Mouse (Mus musculus): Measurements from ENCODE around the gene Pakap.

Gene Pakap

DNA sequence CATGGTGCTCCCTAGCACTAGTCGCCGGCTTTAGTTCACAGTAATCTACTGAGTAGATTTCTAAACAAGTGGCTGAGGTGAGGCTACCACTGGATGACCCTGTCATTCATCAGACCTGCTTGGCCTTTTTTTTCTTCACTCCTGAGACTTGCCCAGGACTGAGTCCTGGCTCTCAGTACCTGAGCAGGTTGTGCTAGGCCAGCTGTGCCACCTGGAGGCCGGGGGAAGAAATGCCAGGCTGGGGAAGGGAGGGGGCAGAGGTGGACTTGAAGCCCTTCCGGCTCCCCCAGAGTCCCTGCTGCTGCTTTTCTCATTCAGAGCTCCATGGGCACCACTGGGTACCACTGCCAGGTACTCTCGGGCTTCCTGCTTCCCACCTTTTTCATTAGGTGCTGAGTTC is 220.7 kb downstream of the Pakap start:
- peak; percentile 36 for DNase-seq (ENCODE audit: extremely low read depth, insufficient read length, low spot score)

DNA sequence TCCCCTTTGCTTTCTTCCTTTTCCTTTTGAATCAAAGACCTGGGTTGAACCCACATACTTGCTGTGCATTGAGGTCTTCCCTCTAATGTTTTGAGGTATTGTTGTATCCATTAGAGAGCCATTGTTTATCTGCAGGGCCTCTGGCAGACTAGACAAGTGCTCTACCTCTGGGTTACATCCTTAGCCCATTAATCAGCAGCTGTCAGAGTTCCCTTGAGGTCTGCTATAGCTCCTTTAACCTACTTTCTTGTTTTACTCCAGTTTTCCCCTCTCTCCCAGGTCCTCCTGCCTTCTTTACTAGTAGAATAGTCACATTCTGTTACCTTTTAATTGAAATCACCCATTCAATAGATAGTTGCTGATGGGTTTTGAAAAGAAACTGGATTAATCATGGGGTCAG is 221.1 kb downstream of the Pakap start:
- DNase-seq (ENCODE audit: extremely low read depth, insufficient read length, low spot score): no peak

GRCm38 (mm10) chr4:57793989-57794388 is 226.0 kb downstream of the Pakap start:
- DNase-seq (ENCODE audit: extremely low read depth, insufficient read length, low spot score): no peak

- no peak for DNase-seq (ENCODE audit: extremely low read depth, insufficient read length, low spot score)
These were observed 226.6 kb downstream of the Pakap start for GRCm38 (mm10) chr4:57794547-57794946.

DNA sequence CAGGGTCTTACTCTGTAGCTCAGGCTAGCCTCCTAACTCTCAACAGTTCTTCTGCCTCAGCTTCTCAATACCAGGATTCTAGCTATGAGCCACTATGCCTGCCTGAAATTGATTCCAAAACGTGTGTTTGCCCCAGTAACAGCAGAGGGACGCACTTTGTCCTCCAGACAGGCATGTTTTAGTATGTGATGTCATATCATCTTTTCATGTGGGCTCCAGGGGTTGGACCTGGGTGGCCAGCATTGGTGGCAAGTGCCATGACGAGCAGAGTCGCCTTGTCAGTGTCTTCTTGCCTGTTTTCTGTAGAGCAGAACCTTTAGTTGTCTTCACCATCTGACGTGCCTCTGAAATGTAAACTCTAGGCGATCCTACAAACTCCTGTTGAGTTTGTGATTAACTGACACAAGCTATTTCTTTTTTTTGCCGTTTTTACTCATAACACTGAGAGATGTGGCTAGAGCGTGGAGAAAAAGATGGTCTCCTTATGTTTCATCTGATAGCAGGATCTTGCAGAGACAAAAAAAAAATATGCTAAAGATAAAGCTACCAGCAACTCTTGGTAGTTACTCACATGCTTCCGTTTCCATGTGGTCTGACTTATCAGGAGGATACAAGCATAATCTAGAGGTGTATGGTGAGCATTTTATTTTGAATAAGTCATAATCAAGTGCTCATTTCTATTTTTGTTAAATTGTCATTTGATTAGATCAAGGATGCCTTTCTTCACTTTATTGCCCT is 229.7 kb downstream of the Pakap start:
- DNase-seq (ENCODE audit: extremely low read depth, insufficient read length, low spot score): peak; percentile 44

DNA sequence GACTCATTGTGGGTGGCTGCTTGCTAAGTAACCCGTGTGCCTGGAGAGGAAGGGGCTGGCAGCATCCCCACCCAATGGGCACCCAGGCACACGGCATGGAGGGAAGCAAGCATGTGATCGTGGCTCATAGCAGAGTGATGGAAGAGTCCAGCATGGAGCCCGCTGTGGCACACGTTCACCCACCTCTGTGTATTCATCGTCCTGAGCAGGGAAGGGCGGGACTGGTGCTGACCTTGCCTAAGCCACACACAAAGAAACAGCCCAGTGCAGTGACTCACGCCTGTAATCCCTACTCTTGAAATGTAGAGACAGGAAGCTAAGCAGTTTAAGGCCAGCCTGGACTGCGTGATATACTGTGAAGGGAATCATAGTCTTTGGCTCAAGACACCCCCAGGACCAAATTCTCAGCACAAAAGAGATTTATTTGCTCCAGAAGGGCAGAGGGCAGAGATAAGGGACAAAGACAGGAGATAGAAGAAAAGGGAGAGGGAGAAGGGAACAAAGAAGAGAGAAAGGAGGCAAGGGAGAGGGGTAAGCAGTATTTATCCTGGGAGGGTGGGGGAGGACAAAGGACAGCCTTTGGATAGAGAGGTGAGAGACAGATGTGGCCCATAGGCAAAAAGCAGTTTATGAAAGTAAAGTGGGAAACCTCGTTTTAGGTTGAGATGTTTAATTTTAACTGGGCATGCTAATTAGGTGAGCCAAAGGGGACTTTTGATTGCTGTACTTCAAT is 230.5 kb downstream of the Pakap start:
- peak; percentile 94 for DNase-seq (ENCODE audit: extremely low read depth, insufficient read length, low spot score)

DNA sequence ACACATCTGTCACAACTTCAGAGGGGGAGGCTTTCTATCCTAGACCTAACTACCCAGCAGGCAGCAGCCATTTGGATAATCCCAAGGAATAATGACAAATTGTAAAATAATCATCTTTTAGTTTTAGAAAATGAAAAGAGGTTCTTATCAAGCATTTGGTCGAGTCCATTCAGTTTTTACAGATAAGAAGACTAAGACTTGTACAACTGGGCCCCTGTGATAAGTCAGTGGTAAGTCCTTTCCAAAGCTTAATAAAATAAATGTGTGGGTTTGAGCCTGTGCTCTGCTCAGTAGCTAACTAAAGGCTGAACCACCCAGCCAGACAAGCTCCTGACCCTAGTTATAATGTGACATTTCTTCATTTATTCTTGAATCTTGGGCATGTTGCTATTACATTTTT is 231.3 kb downstream of the Pakap start:
- DNase-seq (ENCODE audit: extremely low read depth, insufficient read length, low spot score): no peak

DNA sequence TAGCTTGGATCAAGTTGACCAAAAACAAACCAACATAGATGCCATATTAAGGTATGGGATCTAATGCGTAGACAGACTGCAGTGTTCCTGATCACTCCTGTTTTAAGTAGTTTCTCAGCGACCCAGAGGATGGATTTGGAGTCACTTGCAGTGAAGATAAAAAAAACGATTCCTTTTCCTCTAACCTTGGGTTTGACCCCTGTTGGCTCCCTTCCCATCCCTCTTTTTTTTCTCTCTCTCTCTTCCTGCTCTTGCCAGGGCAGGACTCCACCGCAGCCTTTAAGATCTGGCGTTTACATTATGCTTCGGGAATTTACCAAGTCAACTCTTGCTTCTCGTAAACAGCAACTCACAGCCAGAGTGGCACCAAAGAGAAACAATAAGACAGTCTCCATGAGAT is 233.3 kb downstream of the Pakap start:
- DNase-seq (ENCODE audit: extremely low read depth, insufficient read length, low spot score): no peak

GRCm38 (mm10) chr4:57801986-57802385 is 234.0 kb downstream of the Pakap start:
- DNase-seq (ENCODE audit: extremely low read depth, insufficient read length, low spot score): no peak

GRCm38 (mm10) chr4:57802411-57802810 is 234.4 kb downstream of the Pakap start:
- DNase-seq (ENCODE audit: extremely low read depth, insufficient read length, low spot score): no peak

- peak; percentile 79 for DNase-seq (ENCODE audit: extremely low read depth, insufficient read length, low spot score)
These were observed 236.9 kb downstream of the Pakap start for GRCm38 (mm10) chr4:57804902-57805301.

DNA sequence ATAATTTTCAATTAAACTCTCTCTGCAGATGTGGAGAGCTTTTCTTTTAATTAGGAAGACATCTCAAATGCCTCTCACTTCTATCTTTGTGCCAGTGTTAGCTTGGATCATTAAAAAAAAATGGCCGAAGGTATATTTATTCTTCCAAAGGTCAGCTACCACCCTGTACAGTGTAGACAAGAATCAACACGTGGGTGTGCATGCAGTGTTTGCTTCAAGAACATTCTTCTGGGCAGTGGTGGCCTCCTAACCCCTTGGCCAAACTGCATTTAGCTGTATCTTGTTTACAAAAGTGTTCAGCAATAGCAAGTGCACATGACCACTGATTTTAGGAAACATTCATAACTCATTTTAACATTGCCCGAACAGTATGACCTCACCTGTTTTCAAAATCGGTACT is 241.5 kb downstream of the Pakap start:
- no peak for DNase-seq (ENCODE audit: extremely low read depth, insufficient read length, low spot score)

GRCm38 (mm10) chr4:57812075-57812474 is 244.1 kb downstream of the Pakap start:
- DNase-seq (ENCODE audit: extremely low read depth, insufficient read length, low spot score): no peak

DNA sequence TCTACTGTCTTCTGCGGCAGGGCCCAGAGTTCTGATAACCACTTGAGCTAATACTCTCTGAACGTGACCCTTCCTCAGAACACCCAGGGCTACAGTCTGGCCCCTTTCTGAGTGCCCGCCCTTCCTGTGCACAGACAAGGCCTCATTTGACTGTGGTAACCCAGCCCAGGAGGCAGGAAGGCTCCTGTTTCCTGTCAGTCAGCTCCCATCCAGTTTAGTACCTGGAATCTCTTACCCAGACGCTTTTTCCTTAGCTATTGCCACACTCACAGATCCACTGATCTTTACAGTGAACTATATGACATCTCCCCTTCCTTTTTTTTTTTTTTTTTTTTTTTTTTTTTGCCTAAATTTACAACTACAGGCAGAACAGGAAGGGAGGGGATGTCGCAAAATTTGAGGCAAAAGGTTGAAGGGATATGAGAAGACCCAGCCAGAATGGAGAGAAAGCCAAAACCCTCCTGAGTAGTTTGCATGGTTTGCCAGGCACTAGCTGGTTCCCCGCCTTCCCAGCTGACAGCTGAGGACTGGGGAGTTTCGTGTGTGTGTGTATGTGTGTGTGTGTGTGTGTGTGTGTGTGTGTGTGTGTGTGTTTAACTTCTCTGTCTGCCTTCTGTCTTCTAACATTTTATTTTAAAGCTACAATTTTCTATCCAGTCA is 245.1 kb downstream of the Pakap start:
- DNase-seq (ENCODE audit: extremely low read depth, insufficient read length, low spot score): no peak

DNA sequence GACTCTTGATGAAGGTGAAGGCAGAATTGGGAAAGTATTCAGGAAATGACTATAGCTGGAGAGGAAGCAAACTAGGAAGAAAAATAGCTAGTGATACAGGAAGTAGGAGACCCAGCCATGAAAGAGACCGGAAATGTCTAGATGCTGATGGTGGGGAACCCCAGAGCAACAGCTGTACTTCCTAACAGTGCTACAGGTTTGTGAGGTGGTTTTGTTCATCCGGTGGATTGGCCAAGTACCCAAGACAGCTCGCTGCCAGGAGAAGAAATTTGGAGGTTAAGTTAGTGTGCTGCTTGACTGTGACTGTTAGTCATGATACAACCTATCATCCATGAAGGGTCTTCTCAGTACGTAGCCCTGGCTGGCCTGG is 245.6 kb downstream of the Pakap start:
- DNase-seq (ENCODE audit: extremely low read depth, insufficient read length, low spot score): no peak

GRCm38 (mm10) chr4:57815355-57815754 is 247.4 kb downstream of the Pakap start:
- no peak for DNase-seq (ENCODE audit: extremely low read depth, insufficient read length, low spot score)

DNA sequence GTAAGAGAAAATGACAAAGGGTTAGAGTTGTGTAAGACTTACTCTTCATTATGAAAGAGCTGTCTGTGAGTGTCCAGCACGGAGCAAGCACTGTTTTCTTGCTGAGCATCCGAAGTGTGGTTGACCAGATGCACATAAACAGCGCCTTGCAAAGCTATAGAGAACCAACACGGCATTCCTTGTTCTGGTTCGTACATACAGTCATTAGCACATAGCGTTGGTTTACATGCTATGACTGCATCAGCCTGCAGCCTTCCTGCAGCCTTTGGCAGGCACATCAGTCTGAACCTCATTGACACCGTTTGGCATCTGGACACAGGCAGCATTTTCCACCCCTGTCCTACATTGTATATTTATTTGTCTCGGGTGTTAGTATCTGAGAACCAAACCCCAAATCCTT is 248.2 kb downstream of the Pakap start:
- no peak for DNase-seq (ENCODE audit: extremely low read depth, insufficient read length, low spot score)

GRCm38 (mm10) chr4:57820839-57821374 is 252.9 kb downstream of the Pakap start:
- DNase-seq (ENCODE audit: extremely low read depth, insufficient read length, low spot score): no peak

GRCm38 (mm10) chr4:57821556-57822356 is 253.8 kb downstream of the Pakap start:
- DNase-seq (ENCODE audit: extremely low read depth, insufficient read length, low spot score): no peak

GRCm38 (mm10) chr4:57822641-57823040 is 254.7 kb downstream of the Pakap start:
- no peak for DNase-seq (ENCODE audit: extremely low read depth, insufficient read length, low spot score)
